Mouse (Mus musculus): Measurements from ENCODE around the gene Cplx2. TPM values are rescaled to one million over a fixed set of nuclear protein-coding genes. Genes with fewer than 3 reads are reported as not detected.

Cplx2 gene
- total RNA-seq, 2 experiments from 2014 or later = 0.34 TPM; not detected in 1

Other genes with a start within 250 kb of the Cplx2 start
- gene Hrh2, start 179.2 kb upstream of the Cplx2 start, total RNA-seq (2015; ENCODE audit: low replicate concordance) = 5.0 and 7.7 TPM in 2 replicates
- gene Hrh2, start 179.2 kb upstream of the Cplx2 start, total RNA-seq (2017; ENCODE audit: low replicate concordance) = 1.4 and 1.5 TPM in 2 replicates
- gene Thoc3, start 97.5 kb downstream of the Cplx2 start, total RNA-seq (2015; ENCODE audit: low replicate concordance) = 3.6 and 6.7 TPM in 2 replicates
- 5.7 and 9.3 TPM in 2 replicates for gene Thoc3, start 97.5 kb downstream of the Cplx2 start, total RNA-seq (2017; ENCODE audit: low replicate concordance)
- 0.21 and 1.2 TPM in 2 replicates for gene Simc1, start 132.4 kb downstream of the Cplx2 start, total RNA-seq (2015; ENCODE audit: low replicate concordance)
- 1.1 TPM in 1 of 2 replicates, not detected in the other for gene Simc1, start 132.4 kb downstream of the Cplx2 start, total RNA-seq (2017; ENCODE audit: low replicate concordance)
- gene 4833439L19Rik, start 194.1 kb downstream of the Cplx2 start, total RNA-seq (2015; ENCODE audit: low replicate concordance) = 27.0 and 28.1 TPM in 2 replicates
- 24.6 and 37.1 TPM in 2 replicates for gene 4833439L19Rik, start 194.1 kb downstream of the Cplx2 start, total RNA-seq (2017; ENCODE audit: low replicate concordance)
- gene Arl10, start 203.7 kb downstream of the Cplx2 start, total RNA-seq (2015; ENCODE audit: low replicate concordance) = 1.3 and 2.9 TPM in 2 replicates
- gene Arl10, start 203.7 kb downstream of the Cplx2 start, total RNA-seq (2017; ENCODE audit: low replicate concordance) = 0.51 TPM in 1 of 2 replicates, not detected in the other
- gene Nop16, start 218.7 kb downstream of the Cplx2 start, total RNA-seq (2015; ENCODE audit: low replicate concordance) = 13.6 and 13.8 TPM in 2 replicates
- 6.3 and 12.1 TPM in 2 replicates for gene Nop16, start 218.7 kb downstream of the Cplx2 start, total RNA-seq (2017; ENCODE audit: low replicate concordance)
- 32.1 and 54.3 TPM in 2 replicates for gene Higd2a, start 218.9 kb downstream of the Cplx2 start, total RNA-seq (2015; ENCODE audit: low replicate concordance)
- gene Higd2a, start 218.9 kb downstream of the Cplx2 start, total RNA-seq (2017; ENCODE audit: low replicate concordance) = 8.4 and 17.1 TPM in 2 replicates
- gene Cltb, start 240.0 kb downstream of the Cplx2 start, total RNA-seq (2015; ENCODE audit: low replicate concordance) = 0.96 TPM in 1 of 2 replicates, not detected in the other
- 3.7 and 10.0 TPM in 2 replicates for gene Cltb, start 240.0 kb downstream of the Cplx2 start, total RNA-seq (2017; ENCODE audit: low replicate concordance)